Mouse (Mus musculus): ENCODE measurements around the gene Dedd. TPM values are rescaled to one million over a fixed set of nuclear protein-coding genes. Genes with fewer than 3 reads are reported as not detected.

Dedd gene
- polyA plus RNA-seq, 1 experiment from 2014 or later: 17.7 TPM

DNA sequence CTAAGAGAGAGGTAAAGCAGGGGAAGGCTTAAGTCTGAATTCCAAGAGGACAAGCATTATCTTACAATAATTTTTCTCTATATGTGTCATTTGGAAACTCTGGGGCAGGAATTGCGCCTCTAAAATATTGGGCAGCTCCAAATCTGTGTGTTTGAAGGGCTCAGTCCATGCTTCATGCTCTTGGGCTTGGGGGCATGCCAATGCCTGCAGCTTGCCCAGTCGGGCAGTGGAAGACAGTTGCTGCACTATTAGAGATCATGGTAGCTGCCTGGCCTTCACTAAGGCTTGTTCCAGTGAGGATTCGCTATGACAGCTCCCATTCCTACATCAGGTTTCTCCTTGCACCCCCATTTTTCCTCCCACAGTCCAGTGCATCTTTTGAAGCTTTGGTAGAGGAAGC, 19.7 kb downstream of the Dedd start:
- Histone ChIP-seq H3K4me2 (ENCODE audit: low read depth, low read length) (no peak overlapping the region), H3K4me1 (ENCODE audit: insufficient read depth) (peaks cover 22% of the 10 kb centered on the region), H3K9me3 (ENCODE audit: low read length) (no peaks in the 10 kb centered on the region; the same call in 1 of the 2 replicates), H3K9ac (replicated peaks) (no peak overlapping the region), H3K4me3 (ENCODE audit: low read depth, low read length) (no peak overlapping the region), H3K27ac (ENCODE audit: low read depth) (no peak overlapping the region), H3K36me3 (replicated peaks; ENCODE audit: insufficient read depth, low read length) (0 out of 2 replicates have a peak, but pooled peaks cover 4% of the 10 kb centered on the region), H3K27me3 (ENCODE audit: insufficient read depth, low read length) (no peaks in the 10 kb centered on the region)
- TF ChIP-seq CTCF (IDR thresholded peaks at IDR 0.05; ENCODE audit: low read depth) (no peak), EP300 (IDR thresholded peaks at IDR 0.05; ENCODE audit: low read depth) (no peak)
- no peak for ATAC-seq
- 88% methylated on average over 3 of the region's 3 CpGs for WGBS (ENCODE audit: insufficient replicate concordance)
- no peak for DNase-seq

DNA sequence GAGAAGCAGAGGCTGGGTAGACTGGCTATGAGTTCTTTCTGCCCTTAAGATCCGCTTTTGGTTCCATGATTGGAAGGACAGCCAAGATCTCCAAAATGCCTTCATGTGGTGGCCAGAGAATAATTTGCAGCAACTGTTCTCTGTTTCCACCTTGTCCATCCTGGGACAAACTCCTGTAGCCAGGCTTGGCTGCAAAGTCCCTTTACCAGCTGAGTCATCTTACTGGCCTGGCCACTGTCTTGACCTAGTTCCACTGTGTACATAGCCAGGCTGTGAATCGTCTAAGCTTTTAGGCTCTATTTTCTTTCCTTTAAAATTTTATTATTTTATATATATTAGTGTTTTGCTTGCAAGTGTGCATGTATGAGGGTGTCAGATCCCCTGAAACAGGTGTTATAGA, 20.3 kb downstream of the Dedd start:
- H3K27ac ChIP-seq (ENCODE audit: low read depth): no peak overlapping the region
- no peak overlapping the region for H3K9ac ChIP-seq (replicated peaks)
- peaks cover 22% of the 10 kb centered on the region for H3K4me1 ChIP-seq (ENCODE audit: insufficient read depth)
- no peak overlapping the region for H3K4me3 ChIP-seq (ENCODE audit: low read depth, low read length)
- no peak for ATAC-seq
- H3K27me3 ChIP-seq (ENCODE audit: insufficient read depth, low read length): no peaks in the 10 kb centered on the region
- TF ChIP-seq EP300 (IDR thresholded peaks at IDR 0.05; ENCODE audit: low read depth) (no peak), CTCF (IDR thresholded peaks at IDR 0.05; ENCODE audit: low read depth) (no peak)
- 0 out of 2 replicates have a peak, but pooled peaks cover 4% of the 10 kb centered on the region for H3K36me3 ChIP-seq (replicated peaks; ENCODE audit: insufficient read depth, low read length)
- no peak overlapping the region for H3K4me2 ChIP-seq (ENCODE audit: low read depth, low read length)
- WGBS (ENCODE audit: insufficient replicate concordance): 88% methylated on average over 2 of the region's 2 CpGs
- no peaks in the 10 kb centered on the region; the same call in 1 of the 2 replicates for H3K9me3 ChIP-seq (ENCODE audit: low read length)
- no peak for DNase-seq

DNA sequence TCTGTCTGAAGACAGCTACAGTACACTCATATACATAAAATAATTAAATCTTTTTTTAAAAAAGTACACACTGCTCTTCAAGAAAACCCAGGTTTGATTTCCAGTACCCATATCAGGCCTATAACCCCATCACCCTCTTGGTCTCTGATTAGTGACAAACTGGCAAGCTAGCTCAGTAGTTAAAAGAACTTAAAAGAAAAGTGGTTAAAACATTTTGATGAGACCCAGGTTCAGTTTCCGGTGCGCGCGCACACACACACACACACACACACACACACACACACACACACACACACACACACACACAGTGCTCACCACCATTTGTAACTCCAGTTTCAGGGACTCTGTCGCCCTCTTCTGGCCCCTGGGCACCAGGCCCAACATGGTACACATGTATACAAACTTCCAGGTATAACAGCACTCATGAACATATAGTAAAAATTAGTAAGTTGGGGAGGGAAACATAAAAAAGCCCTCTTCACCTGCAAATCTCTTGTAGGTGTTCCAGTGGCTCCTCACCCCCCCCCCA, 26.9 kb downstream of the Dedd start:
- Histone ChIP-seq H3K27ac (ENCODE audit: low read depth) (no peak overlapping the region), H3K4me2 (ENCODE audit: low read depth, low read length) (no peak overlapping the region), H3K36me3 (replicated peaks; ENCODE audit: insufficient read depth, low read length) (peaks cover 22% of the 10 kb centered on the region), H3K27me3 (ENCODE audit: insufficient read depth, low read length) (no peaks in the 10 kb centered on the region), H3K4me1 (ENCODE audit: insufficient read depth) (peaks cover 6% of the 10 kb centered on the region; the same call in 1 of the 2 replicates), H3K9me3 (ENCODE audit: low read length) (no peaks in the 10 kb centered on the region), H3K4me3 (ENCODE audit: low read depth, low read length) (no peak overlapping the region), H3K9ac (replicated peaks) (no peak overlapping the region)
- 77% methylated on average over 5 of the region's 5 CpGs for WGBS (ENCODE audit: insufficient replicate concordance)
- TF ChIP-seq CTCF (IDR thresholded peaks at IDR 0.05; ENCODE audit: low read depth) (peak; percentile 78), EP300 (IDR thresholded peaks at IDR 0.05; ENCODE audit: low read depth) (no peak)
- no peak for ATAC-seq
- DNase-seq: peak; percentile 67

DNA sequence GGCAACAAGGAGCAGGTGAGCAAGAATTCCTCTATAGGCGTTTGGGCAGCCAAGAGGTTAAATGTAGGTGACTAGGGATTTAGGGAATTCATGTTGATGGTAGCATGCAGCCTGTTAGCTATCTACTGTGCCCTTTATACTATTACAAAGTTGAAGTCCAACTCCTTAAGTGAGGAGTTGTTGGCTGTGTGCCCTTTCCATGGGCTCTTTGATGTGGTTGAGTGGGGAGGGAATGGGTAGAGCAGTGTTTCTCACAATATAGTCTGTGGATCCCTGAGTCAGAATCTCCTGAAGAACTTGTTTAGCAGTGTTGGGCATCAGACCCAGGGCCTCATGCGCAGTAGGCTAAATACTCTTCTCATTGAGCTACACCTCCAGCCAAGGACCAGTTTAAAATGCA, 27.9 kb downstream of the Dedd start:
- no peak overlapping the region for H3K27ac ChIP-seq (ENCODE audit: low read depth)
- no peak overlapping the region for H3K9ac ChIP-seq (replicated peaks)
- DNase-seq: no peak
- no peak for TF ChIP-seq CTCF (IDR thresholded peaks at IDR 0.05; ENCODE audit: low read depth)
- no peak for TF ChIP-seq EP300 (IDR thresholded peaks at IDR 0.05; ENCODE audit: low read depth)
- no peaks in the 10 kb centered on the region for H3K9me3 ChIP-seq (ENCODE audit: low read length)
- peaks cover 22% of the 10 kb centered on the region for H3K36me3 ChIP-seq (replicated peaks; ENCODE audit: insufficient read depth, low read length)
- H3K4me2 ChIP-seq (ENCODE audit: low read depth, low read length): no peak overlapping the region
- 91% methylated on average over 2 of the region's 2 CpGs for WGBS (ENCODE audit: insufficient replicate concordance)
- no peak for ATAC-seq
- H3K4me3 ChIP-seq (ENCODE audit: low read depth, low read length): no peak overlapping the region
- H3K4me1 ChIP-seq (ENCODE audit: insufficient read depth): peaks cover 5% of the 10 kb centered on the region; the same call in 1 of the 2 replicates
- H3K27me3 ChIP-seq (ENCODE audit: insufficient read depth, low read length): no peaks in the 10 kb centered on the region

DNA sequence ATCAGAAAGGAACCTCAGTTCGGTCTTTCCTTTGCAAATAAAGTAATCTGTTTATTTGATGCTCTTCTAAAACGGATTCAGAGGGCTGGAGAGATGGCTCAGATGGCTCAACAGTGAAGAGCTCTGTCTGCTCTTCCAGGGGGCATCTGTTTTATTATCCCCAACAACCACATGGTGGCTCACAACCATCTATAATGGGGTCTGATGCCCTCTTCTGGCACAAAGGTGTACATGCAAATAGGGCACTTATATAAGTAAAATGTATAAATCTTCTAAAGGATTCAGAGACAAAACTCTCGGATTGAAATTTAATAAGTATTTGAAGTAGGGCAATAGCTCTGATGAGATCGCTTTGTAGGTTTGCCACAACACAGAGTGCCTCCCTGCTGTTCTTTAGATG, 29.5 kb downstream of the Dedd start:
- H3K27ac ChIP-seq (ENCODE audit: low read depth): no peak overlapping the region
- H3K27me3 ChIP-seq (ENCODE audit: insufficient read depth, low read length): no peaks in the 10 kb centered on the region
- peaks cover 22% of the 10 kb centered on the region for H3K36me3 ChIP-seq (replicated peaks; ENCODE audit: insufficient read depth, low read length)
- H3K4me2 ChIP-seq (ENCODE audit: low read depth, low read length): no peak overlapping the region
- WGBS (ENCODE audit: insufficient replicate concordance): 66% methylated on average over 4 of the region's 4 CpGs
- H3K4me3 ChIP-seq (ENCODE audit: low read depth, low read length): no peak overlapping the region
- ATAC-seq (no peak), DNase-seq (no peak)
- H3K4me1 ChIP-seq (ENCODE audit: insufficient read depth): peaks cover 5% of the 10 kb centered on the region; the same call in 1 of the 2 replicates
- TF ChIP-seq CTCF (IDR thresholded peaks at IDR 0.05; ENCODE audit: low read depth) (peak; percentile 85), EP300 (IDR thresholded peaks at IDR 0.05; ENCODE audit: low read depth) (no peak)
- H3K9me3 ChIP-seq (ENCODE audit: low read length): no peaks in the 10 kb centered on the region
- H3K9ac ChIP-seq (replicated peaks): no peak overlapping the region

DNA sequence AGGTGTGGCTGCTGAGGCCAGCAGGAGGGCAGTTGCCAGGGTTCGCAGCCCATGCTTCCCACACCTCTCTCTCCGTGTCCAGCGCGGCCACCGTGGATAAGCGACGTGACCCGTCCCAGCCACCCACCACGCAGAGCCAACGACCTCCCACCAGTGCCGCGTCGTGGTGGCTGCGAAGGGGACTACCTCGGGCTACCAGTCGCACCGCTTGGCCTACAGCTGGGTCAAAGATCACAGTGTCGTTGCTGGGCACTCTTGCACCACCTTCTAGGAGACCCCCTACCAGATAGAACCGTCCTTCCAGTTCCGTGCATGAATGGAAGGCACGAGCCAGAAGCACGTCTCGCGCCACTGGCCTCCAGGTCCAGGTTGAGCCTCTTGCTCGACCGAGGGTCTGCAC, 31.3 kb downstream of the Dedd start:
- no peak for DNase-seq
- no peak for TF ChIP-seq EP300 (IDR thresholded peaks at IDR 0.05; ENCODE audit: low read depth)
- TF ChIP-seq CTCF (IDR thresholded peaks at IDR 0.05; ENCODE audit: low read depth): no peak
- WGBS (ENCODE audit: insufficient replicate concordance): 20% methylated on average over 26 of the region's 26 CpGs

More for the DNA sequence above, 31.3 kb downstream of the Dedd start:
- H3K27ac ChIP-seq (ENCODE audit: low read depth): no peak overlapping the region
- peaks cover 22% of the 10 kb centered on the region for H3K36me3 ChIP-seq (replicated peaks; ENCODE audit: insufficient read depth, low read length)
- H3K27me3 ChIP-seq (ENCODE audit: insufficient read depth, low read length): no peaks in the 10 kb centered on the region
- H3K9ac ChIP-seq (replicated peaks): peak overlapping the region; percentile 60
- H3K4me3 ChIP-seq (ENCODE audit: low read depth, low read length): peak overlapping the region; percentile 61
- ATAC-seq: peak; percentile 7
- no peaks in the 10 kb centered on the region for H3K9me3 ChIP-seq (ENCODE audit: low read length)
- H3K4me2 ChIP-seq (ENCODE audit: low read depth, low read length): peak overlapping the region; percentile 85
- H3K4me1 ChIP-seq (ENCODE audit: insufficient read depth): peaks cover 5% of the 10 kb centered on the region; the same call in 1 of the 2 replicates
